Mouse (Mus musculus): Measurements from ENCODE around the gene Sirt6.

DNA sequence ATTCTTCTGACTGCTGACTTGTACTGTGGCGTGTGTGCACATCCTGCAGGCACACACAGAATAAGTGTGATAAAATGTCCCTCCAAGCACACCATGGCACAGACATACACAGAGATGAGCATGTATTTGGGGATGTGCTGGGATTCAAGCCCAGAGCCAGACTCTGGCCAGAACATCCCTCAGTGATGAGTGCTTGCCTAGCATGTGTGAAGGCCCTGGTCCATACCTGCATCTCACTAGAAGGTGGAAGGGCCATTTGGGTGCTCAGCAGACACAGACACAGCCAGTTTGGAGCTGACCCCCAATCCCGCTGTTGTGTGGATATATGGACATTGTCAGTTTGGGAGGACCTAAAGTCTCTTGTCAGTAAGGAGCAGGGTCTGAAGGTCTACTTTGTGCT lies 14.0 kb upstream of the Sirt6 start:
- TF ChIP-seq CTCF (IDR thresholded peaks at IDR 0.05; ENCODE audit: low read depth), result no peak
- TF ChIP-seq EP300 (IDR thresholded peaks at IDR 0.05; ENCODE audit: low read depth), result no peak

Measured in heart, postnatal 0 days (tissue).